9 mouse cellular contexts compared by ENCODE assay signal in the genomic region with DNA sequence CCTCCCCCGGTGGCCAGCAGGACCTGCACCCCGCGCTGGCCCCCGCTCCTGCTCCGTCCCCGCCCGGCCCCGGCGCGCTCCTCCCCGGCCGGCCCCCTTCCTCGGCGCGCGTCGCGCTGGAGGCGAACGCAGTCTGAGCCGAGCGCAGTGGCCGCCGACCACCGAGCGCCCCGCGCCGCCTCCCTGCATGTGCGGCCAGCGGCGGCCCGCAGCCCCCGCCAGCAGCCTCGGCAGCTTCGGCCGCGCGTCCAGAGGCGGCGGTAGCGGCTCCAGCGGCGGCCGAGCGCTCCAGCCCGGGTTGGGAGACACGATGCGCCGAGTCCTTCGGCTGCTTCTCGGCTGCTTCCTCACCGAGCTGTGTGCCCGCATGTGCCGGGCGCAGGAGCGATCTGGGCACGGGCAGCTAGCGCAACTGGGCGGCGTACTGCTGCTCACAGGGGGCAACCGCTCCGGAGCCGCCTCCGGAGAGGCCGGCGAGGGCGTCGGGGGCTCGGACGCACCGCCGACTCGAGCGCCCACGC. TPM values are rescaled to one million over a fixed set of nuclear protein-coding genes. Genes with fewer than 3 reads are reported as not detected.
DNase-seq lines count a peak whose midpoint lies in the region; ATAC-seq and TF ChIP-seq lines count a peak whose summit lies in the region.
"Had no signal": no experiment of that assay in that cellular context is flagged by ENCODE, and none has a peak within 500 bp of the region (broad histone marks: within the 10 kb centered on the region; RNA-seq: fewer than 3 reads in every experiment).

No protein-coding gene starts in this region.

- no peaks in the 10 kb centered on the region for H3K36me3 ChIP-seq in neural tube, embryonic 11.5 days (ENCODE audit: control insufficient read depth, insufficient read depth, low read length)
- H3K36me3 ChIP-seq in forebrain, embryonic 16.5 days (ENCODE audit: control insufficient read depth, insufficient read depth): no peaks in the 10 kb centered on the region
- H3K36me3 ChIP-seq in kidney, postnatal 0 days (ENCODE audit: insufficient read depth, low read length): no peaks in the 10 kb centered on the region

- H3K9me3 ChIP-seq in neural tube, embryonic 11.5 days (ENCODE audit: control insufficient read depth, low read length): no peaks in the 10 kb centered on the region
- no peaks in the 10 kb centered on the region for H3K9me3 ChIP-seq in forebrain, embryonic 16.5 days (ENCODE audit: control insufficient read depth, low read length)
- no peaks in the 10 kb centered on the region for H3K9me3 ChIP-seq in kidney, postnatal 0 days (replicated peaks; ENCODE audit: low read length)

- H3K4me2 ChIP-seq in neural tube, embryonic 11.5 days (ENCODE audit: low read depth): peak overlapping the region; percentile 85
- peak overlapping the region; percentile 91 for H3K4me2 ChIP-seq in forebrain, embryonic 16.5 days (ENCODE audit: low read length)
- peak overlapping the region; percentile 95 for H3K4me2 ChIP-seq in kidney, postnatal 0 days (ENCODE audit: low read length)

- peak; percentile 76 for ATAC-seq in neural tube, embryonic 11.5 days (ENCODE audit: insufficient read depth, low FRiP score, low TSS enrichment)
- peak; percentile 78 for ATAC-seq in forebrain, embryonic 16.5 days
- ATAC-seq in kidney, postnatal 0 days (replicated peaks; ENCODE audit: low FRiP score, low read depth): peak; percentile 31

- H3K27ac ChIP-seq in neural tube, embryonic 11.5 days (ENCODE audit: low read depth, low read length): no peak overlapping the region
- 0 out of 2 replicates have a peak overlapping the region, but pooled peaks have one; percentile 16 for H3K27ac ChIP-seq in forebrain, embryonic 16.5 days (ENCODE audit: low read length)
- no peak overlapping the region for H3K27ac ChIP-seq in kidney, postnatal 0 days
- H3K27ac ChIP-seq: macrophage had no signal

- no peak for TF ChIP-seq CTCF in kidney, postnatal 0 days (IDR thresholded peaks at IDR 0.05; ENCODE audit: low read depth)

- peak overlapping the region; percentile 52 for H3K4me3 ChIP-seq in neural tube, embryonic 11.5 days (ENCODE audit: low read depth, low read length)
- H3K4me3 ChIP-seq in forebrain, embryonic 16.5 days (replicated peaks; ENCODE audit: low read length): peak overlapping the region; percentile 63
- peak overlapping the region; percentile 48 for H3K4me3 ChIP-seq in kidney, postnatal 0 days (replicated peaks; ENCODE audit: low read depth, low read length)

- H3K27me3 ChIP-seq in neural tube, embryonic 11.5 days (ENCODE audit: control insufficient read depth, insufficient read depth, low read length): peaks cover 53% of the 10 kb centered on the region
- peaks cover 3% of the 10 kb centered on the region for H3K27me3 ChIP-seq in forebrain, embryonic 16.5 days (replicated peaks; ENCODE audit: control insufficient read depth, insufficient read depth, low read length)
- H3K27me3 ChIP-seq in kidney, postnatal 0 days (ENCODE audit: insufficient read depth, low read length): peaks cover 43% of the 10 kb centered on the region

- peaks cover 5% of the 10 kb centered on the region; the same call in 1 of the 2 replicates for H3K4me1 ChIP-seq in neural tube, embryonic 11.5 days (ENCODE audit: control insufficient read depth, insufficient read depth, low read length)
- H3K4me1 ChIP-seq in forebrain, embryonic 16.5 days (replicated peaks; ENCODE audit: control insufficient read depth, insufficient read depth, low read length): peaks cover 28% of the 10 kb centered on the region
- peaks cover 3% of the 10 kb centered on the region; the same call in 1 of the 2 replicates for H3K4me1 ChIP-seq in kidney, postnatal 0 days (replicated peaks; ENCODE audit: insufficient read depth, low read length)

- H3K9ac ChIP-seq in neural tube, embryonic 11.5 days (ENCODE audit: low read length): peak overlapping the region; percentile 45
- peak overlapping the region; percentile 63 for H3K9ac ChIP-seq in forebrain, embryonic 16.5 days (replicated peaks; ENCODE audit: low read depth, low read length)
- peak overlapping the region; percentile 1; the same call in 1 of the 2 replicates for H3K9ac ChIP-seq in kidney, postnatal 0 days (ENCODE audit: low read depth, low read length)

- WGBS in neural tube, embryonic 11.5 days: under 1% methylated on average over 44 of the region's 76 CpGs
- under 1% methylated on average over 65 of the region's 76 CpGs for WGBS in forebrain, embryonic 16.5 days
- under 1% methylated on average over 75 of the region's 76 CpGs for WGBS in kidney, postnatal 0 days

- peak; percentile 46 to 74 for DNase-seq in adrenal gland, adult (ENCODE audit: inconsistent age in 2 of 2, low spot score in 1 of 2)
- no peak for DNase-seq in adrenal gland, postnatal 4 days (ENCODE audit: low spot score in 2 of 2)
- DNase-seq in neural tube, embryonic 11.5 days (ENCODE audit: low spot score): no peak
- DNase-seq in neural tube, embryonic 10.5 days (ENCODE audit: extremely low spot score, low spot score): no peak
- DNase-seq in kidney, postnatal 0 days (ENCODE audit: low spot score): peak; percentile 22
- DNase-seq in mesoderm, embryonic 11.5 days (ENCODE audit: low read depth, low spot score): peak; percentile 27
- DNase-seq in adipocyte (ENCODE audit: low spot score): no peak

RNA-seq across cellular contexts. Expression of gene Shisa9, which starts 0.4 kb away (rescaled TPM):
- total RNA-seq in adrenal gland, postnatal 4 days (2021): 1 to 10 TPM; 4.6 to 6.0 TPM
- polyA plus RNA-seq in neural tube, embryonic 11.5 days (2014; fragmentation: Nextera tagmentation; extraction: Ambion mirVana): 0.81 and 1.0 TPM in 2 replicates
- polyA plus RNA-seq in forebrain, embryonic 16.5 days (2015; fragmentation: Nextera tagmentation; extraction: Ambion mirVana): 6.6 and 7.2 TPM in 2 replicates
- 0.37 and 0.51 TPM in 2 replicates for polyA plus RNA-seq in kidney, postnatal 0 days (2015; fragmentation: Nextera tagmentation; extraction: Ambion mirVana)

Comparison
In these comparisons a context has a peak if more than half of its experiments do, and no peak if none do; other contexts are left out.
1. DNase-seq: peak in adrenal gland, adult (2 of 2), kidney, postnatal 0 days (single experiment) and mesoderm, embryonic 11.5 days (single experiment); none in adrenal gland, postnatal 4 days (0 of 2), neural tube, embryonic 11.5 days (single experiment), neural tube, embryonic 10.5 days (single experiment) and adipocyte (single experiment).
2. H3K9ac ChIP-seq: peak in every context shown above with its lines; median percentile 63 in forebrain, embryonic 16.5 days; 45 in neural tube, embryonic 11.5 days; 1 in kidney, postnatal 0 days.
3. Peak in every context shown above with its lines, with median percentiles within 50 percentile points of each other: ATAC-seq, H3K4me2 ChIP-seq and H3K4me3 ChIP-seq.